Mouse (Mus musculus): ENCODE measurements around the gene Isoc2b. TPM values are rescaled to one million over a fixed set of nuclear protein-coding genes. Genes with fewer than 3 reads are reported as not detected.
"Not testable (repeated sequence)": the region's sequence is repeated elsewhere in the genome, so short reads cannot be mapped to it uniquely, and the experiment has no call there.

Isoc2b gene
- polyA plus RNA-seq, 1 experiment from 2014 or later, result 16.7 TPM

DNA sequence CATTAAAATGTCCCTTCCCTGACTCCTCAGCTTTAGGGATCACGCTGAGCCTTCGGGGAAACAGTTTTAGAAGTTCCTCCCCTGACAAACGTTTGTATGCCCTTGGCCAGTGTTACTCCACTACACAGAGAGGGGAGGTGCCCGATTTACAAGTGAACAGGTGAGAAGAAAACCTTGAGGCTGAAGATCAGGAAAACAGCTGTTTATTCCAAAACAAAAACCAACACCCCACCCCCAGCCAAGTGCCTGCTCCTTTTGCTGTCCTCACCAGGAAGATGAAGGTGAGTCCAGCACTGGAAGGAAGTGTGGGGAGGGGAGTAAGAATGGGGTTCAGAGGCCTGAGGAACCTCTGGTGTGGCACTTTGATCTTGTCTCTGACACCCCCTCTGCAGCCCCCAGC, 44.7 kb downstream of the Isoc2b start:
- ATAC-seq (ENCODE audit: insufficient read depth, low FRiP score), result no peak
- no peaks in the 10 kb centered on the region for H3K36me3 ChIP-seq (ENCODE audit: control insufficient read depth, insufficient read depth, low read length)
- no peak overlapping the region for H3K9ac ChIP-seq (ENCODE audit: low read length)
- no peak overlapping the region for H3K4me2 ChIP-seq (ENCODE audit: low read depth, low read length)
- H3K9me3 ChIP-seq (replicated peaks; ENCODE audit: control insufficient read depth, low read length), result no peaks in the 10 kb centered on the region
- peaks cover 3% of the 10 kb centered on the region; the same call in 1 of the 2 replicates for H3K27me3 ChIP-seq (ENCODE audit: control insufficient read depth, insufficient read depth, low read length)
- no peaks in the 10 kb centered on the region for H3K4me1 ChIP-seq (ENCODE audit: control insufficient read depth, insufficient read depth, low read length)
- H3K27ac ChIP-seq (ENCODE audit: low read length), result no peak overlapping the region
- no peak overlapping the region for H3K4me3 ChIP-seq (replicated peaks; ENCODE audit: low read length)
- WGBS, result 53% methylated on average over 4 of the region's 4 CpGs

GRCm38 (mm10) chr7:4822162-4822907, 47.7 kb downstream of the Isoc2b start:
- H3K27me3 ChIP-seq (ENCODE audit: control insufficient read depth, insufficient read depth, low read length), result no peaks in the 10 kb centered on the region
- no peaks in the 10 kb centered on the region for H3K36me3 ChIP-seq (ENCODE audit: control insufficient read depth, insufficient read depth, low read length)
- no peak for ATAC-seq (ENCODE audit: insufficient read depth, low FRiP score)
- H3K9ac ChIP-seq (ENCODE audit: low read length), result no peak overlapping the region
- H3K4me2 ChIP-seq (ENCODE audit: low read depth, low read length), result no peak overlapping the region
- no peak overlapping the region for H3K4me3 ChIP-seq (replicated peaks; ENCODE audit: low read length)
- WGBS, result 46% methylated on average over 6 of the region's 6 CpGs
- no peak overlapping the region for H3K27ac ChIP-seq (ENCODE audit: low read length)
- no peaks in the 10 kb centered on the region for H3K9me3 ChIP-seq (replicated peaks; ENCODE audit: control insufficient read depth, low read length)
- 0 out of 2 replicates have a peak, but pooled peaks cover 3% of the 10 kb centered on the region for H3K4me1 ChIP-seq (ENCODE audit: control insufficient read depth, insufficient read depth, low read length)

DNA sequence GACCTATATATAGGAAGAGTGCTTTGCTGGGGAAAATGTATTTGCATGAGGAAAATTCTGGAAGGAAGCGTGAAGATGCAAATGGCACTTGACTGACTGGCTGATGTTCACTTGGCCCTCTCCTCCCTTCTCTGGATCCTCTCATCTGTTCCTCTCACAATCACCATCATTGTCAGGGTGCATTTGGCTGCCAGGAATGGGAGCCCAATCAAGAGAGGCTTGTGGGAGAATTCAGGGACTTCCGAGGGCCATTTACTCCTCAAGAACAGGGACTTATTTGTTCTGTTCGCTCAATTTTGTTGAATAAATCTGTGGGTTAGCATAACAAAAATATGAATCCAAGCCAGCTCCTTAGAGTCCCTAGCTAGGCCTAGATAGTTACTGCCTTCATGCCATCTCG, 48.4 kb downstream of the Isoc2b start:
- Histone ChIP-seq H3K27ac (ENCODE audit: low read length) (no peak overlapping the region), H3K4me1 (ENCODE audit: control insufficient read depth, insufficient read depth, low read length) (0 out of 2 replicates have a peak, but pooled peaks cover 3% of the 10 kb centered on the region), H3K9ac (ENCODE audit: low read length) (no peak overlapping the region), H3K4me3 (replicated peaks; ENCODE audit: low read length) (no peak overlapping the region), H3K4me2 (ENCODE audit: low read depth, low read length) (no peak overlapping the region), H3K36me3 (ENCODE audit: control insufficient read depth, insufficient read depth, low read length) (no peaks in the 10 kb centered on the region), H3K9me3 (replicated peaks; ENCODE audit: control insufficient read depth, low read length) (no peaks in the 10 kb centered on the region), H3K27me3 (ENCODE audit: control insufficient read depth, insufficient read depth, low read length) (no peaks in the 10 kb centered on the region)
- WGBS, result 74% methylated on average over 4 of the region's 4 CpGs
- ATAC-seq (ENCODE audit: insufficient read depth, low FRiP score), result no peak

DNA sequence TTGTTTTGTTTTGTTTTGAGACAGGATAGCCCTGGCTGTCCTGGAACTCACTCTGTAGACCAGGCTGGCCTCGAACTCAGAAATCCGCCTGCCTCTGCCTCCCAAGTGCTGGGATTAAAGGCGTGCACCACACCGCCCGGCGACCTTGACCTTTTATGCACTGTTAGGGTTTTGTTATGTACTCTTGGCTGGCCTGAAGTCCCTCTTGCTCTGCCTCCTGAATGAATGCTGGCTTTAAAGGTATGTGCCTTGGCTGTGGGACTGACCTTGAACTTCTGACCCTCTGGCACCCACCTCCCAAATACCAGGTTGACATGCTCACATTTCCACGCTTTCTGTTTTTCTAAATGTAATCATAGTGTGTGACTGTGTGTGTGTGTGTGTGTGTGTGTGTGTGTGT, 49.1 kb downstream of the Isoc2b start:
- not testable (repeated sequence) for H3K9me3 ChIP-seq (replicated peaks; ENCODE audit: control insufficient read depth, low read length); H3K4me1 ChIP-seq (ENCODE audit: control insufficient read depth, insufficient read depth, low read length); ATAC-seq (ENCODE audit: insufficient read depth, low FRiP score); H3K27ac ChIP-seq (ENCODE audit: low read length); H3K36me3 ChIP-seq (ENCODE audit: control insufficient read depth, insufficient read depth, low read length); H3K9ac ChIP-seq (ENCODE audit: low read length); H3K27me3 ChIP-seq (ENCODE audit: control insufficient read depth, insufficient read depth, low read length); H3K4me3 ChIP-seq (replicated peaks; ENCODE audit: low read length); H3K4me2 ChIP-seq (ENCODE audit: low read depth, low read length)
- 87% methylated on average over 7 of the region's 7 CpGs for WGBS

- no peak for ATAC-seq (ENCODE audit: insufficient read depth, low FRiP score)
- H3K4me3 ChIP-seq (replicated peaks; ENCODE audit: low read length), result no peak overlapping the region
- no peak overlapping the region for H3K27ac ChIP-seq (ENCODE audit: low read length)
- H3K36me3 ChIP-seq (ENCODE audit: control insufficient read depth, insufficient read depth, low read length), result no peaks in the 10 kb centered on the region
- H3K9ac ChIP-seq (ENCODE audit: low read length), result no peak overlapping the region
- H3K27me3 ChIP-seq (ENCODE audit: control insufficient read depth, insufficient read depth, low read length), result no peaks in the 10 kb centered on the region
- 0 out of 2 replicates have a peak, but pooled peaks cover 3% of the 10 kb centered on the region for H3K4me1 ChIP-seq (ENCODE audit: control insufficient read depth, insufficient read depth, low read length)
- H3K4me2 ChIP-seq (ENCODE audit: low read depth, low read length), result no peak overlapping the region
- H3K9me3 ChIP-seq (replicated peaks; ENCODE audit: control insufficient read depth, low read length), result no peaks in the 10 kb centered on the region
Measured at GRCm38 (mm10) chr7:4816559-4816958, 53.5 kb downstream of the Isoc2b start.

- peaks cover 18% of the 10 kb centered on the region for H3K4me1 ChIP-seq (ENCODE audit: control insufficient read depth, insufficient read depth, low read length)
- H3K36me3 ChIP-seq (ENCODE audit: control insufficient read depth, insufficient read depth, low read length), result 0 out of 2 replicates have a peak, but pooled peaks cover 3% of the 10 kb centered on the region
- H3K4me3 ChIP-seq (replicated peaks; ENCODE audit: low read length), result peak overlapping the region; percentile 98
- no peaks in the 10 kb centered on the region for H3K9me3 ChIP-seq (replicated peaks; ENCODE audit: control insufficient read depth, low read length)
- ATAC-seq (ENCODE audit: insufficient read depth, low FRiP score), result no peak
- peak overlapping the region; percentile 88 for H3K27ac ChIP-seq (ENCODE audit: low read length)
- H3K9ac ChIP-seq (ENCODE audit: low read length), result peak overlapping the region; percentile 75
- no peaks in the 10 kb centered on the region for H3K27me3 ChIP-seq (ENCODE audit: control insufficient read depth, insufficient read depth, low read length)
- H3K4me2 ChIP-seq (ENCODE audit: low read depth, low read length), result peak overlapping the region; percentile 66
- 21% methylated on average over 8 of the region's 8 CpGs for WGBS
Measured at GRCm38 (mm10) chr7:4813105-4813791, 56.8 kb downstream of the Isoc2b start.

DNA sequence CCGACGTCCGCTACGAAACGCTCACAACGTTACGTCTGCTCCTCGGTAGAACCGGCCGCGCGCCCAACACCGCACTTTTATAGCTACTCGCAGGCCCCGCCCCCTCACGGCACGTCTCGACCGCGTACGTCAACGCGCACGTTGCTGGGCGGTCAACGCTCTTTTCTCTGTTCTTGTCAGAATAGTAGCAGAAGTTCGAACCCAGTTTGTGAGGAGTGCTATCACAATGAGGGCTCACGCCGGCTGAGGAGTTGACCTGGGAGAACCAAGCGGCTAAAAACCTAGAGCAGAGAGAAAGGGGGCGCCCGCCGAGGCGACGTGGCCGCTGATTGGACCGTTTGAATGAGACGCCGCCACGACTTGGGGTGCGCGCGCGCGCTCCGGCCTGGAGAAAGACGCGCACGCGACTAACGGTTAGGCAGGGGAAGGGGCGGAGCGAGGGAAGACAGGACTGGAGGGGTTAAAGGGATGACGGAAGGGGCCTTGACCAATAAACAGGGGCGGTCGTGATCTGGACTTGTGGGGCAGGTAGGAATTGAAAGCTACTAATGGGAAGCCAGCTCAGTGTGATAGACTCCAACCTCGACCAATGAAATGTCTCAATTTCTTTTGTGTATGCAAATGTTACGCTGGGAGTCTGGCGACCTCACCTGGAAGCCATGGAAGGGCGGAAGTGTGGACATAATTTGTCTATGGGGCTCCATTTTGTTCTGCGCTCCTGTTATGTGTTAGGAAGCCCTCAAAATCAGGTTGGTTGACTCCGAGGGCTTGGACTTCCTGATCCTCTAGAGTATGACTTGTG, 57.6 kb downstream of the Isoc2b start, which contains the start of gene Ube2s:
TSS of gene Ube2s (minus strand) at position 288 of the 802 bp plus-strand sequence.
- Histone ChIP-seq H3K27me3 (ENCODE audit: control insufficient read depth, insufficient read depth, low read length) (no peaks in the 10 kb centered on the region), H3K4me2 (ENCODE audit: low read depth, low read length) (peak within 1 kb of the TSS; percentile 74), H3K9me3 (replicated peaks; ENCODE audit: control insufficient read depth, low read length) (no peaks in the 10 kb centered on the region), H3K4me3 (replicated peaks; ENCODE audit: low read length) (peak within 1 kb of the TSS; percentile 98), H3K4me1 (ENCODE audit: control insufficient read depth, insufficient read depth, low read length) (peaks cover 16% of the 10 kb centered on the region), H3K9ac (ENCODE audit: low read length) (peak within 1 kb of the TSS; percentile 99), H3K36me3 (ENCODE audit: control insufficient read depth, insufficient read depth, low read length) (peaks cover 6% of the 10 kb centered on the region; the same call in 1 of the 2 replicates), H3K27ac (ENCODE audit: low read length) (peak within 1 kb of the TSS; percentile 97)
- WGBS, result under 1% methylated on average over 60 of the region's 62 CpGs
- ATAC-seq (ENCODE audit: insufficient read depth, low FRiP score), result peak; percentile 99

GRCm38 (mm10) chr7:4811842-4812302, 58.2 kb downstream of the Isoc2b start:
- Histone ChIP-seq H3K9ac (ENCODE audit: low read length) (peak overlapping the region; percentile 99), H3K4me1 (ENCODE audit: control insufficient read depth, insufficient read depth, low read length) (peaks cover 18% of the 10 kb centered on the region), H3K4me3 (replicated peaks; ENCODE audit: low read length) (peak overlapping the region; percentile 98), H3K27me3 (ENCODE audit: control insufficient read depth, insufficient read depth, low read length) (no peaks in the 10 kb centered on the region), H3K36me3 (ENCODE audit: control insufficient read depth, insufficient read depth, low read length) (peaks cover 10% of the 10 kb centered on the region; the same call in 1 of the 2 replicates), H3K9me3 (replicated peaks; ENCODE audit: control insufficient read depth, low read length) (no peaks in the 10 kb centered on the region), H3K27ac (ENCODE audit: low read length) (peak overlapping the region; percentile 97), H3K4me2 (ENCODE audit: low read depth, low read length) (peak overlapping the region; percentile 74)
- under 1% methylated on average over 31 of the region's 36 CpGs for WGBS
- ATAC-seq (ENCODE audit: insufficient read depth, low FRiP score), result no peak

Data from stomach, embryonic 16.5 days (tissue).